Mouse (Mus musculus) liver, adult (tissue): ENCODE measurements around the gene Grin2b.

Source experiments
- GATA4 ChIP-seq: IDR thresholded peaks from 2 replicates; pipeline ENCODE4 v1.6.1; 2014; ENCODE audit warnings: mild to moderate bottlenecking, low read length; ENCODE audit not compliant: insufficient replicate concordance

Grin2b gene

GRCm38 (mm10) chr6:135993378-135993777, 179.9 kb downstream of the Grin2b start:
- no peak for TF ChIP-seq GATA4

GRCm38 (mm10) chr6:135976106-135976505, 197.2 kb downstream of the Grin2b start:
- TF ChIP-seq GATA4 = no peak

GRCm38 (mm10) chr6:135972481-135972880, 200.8 kb downstream of the Grin2b start:
- no peak for TF ChIP-seq GATA4

- TF ChIP-seq GATA4 = no peak
These were observed 201.8 kb downstream of the Grin2b start for GRCm38 (mm10) chr6:135971481-135971880.

GRCm38 (mm10) chr6:135970716-135971318, 202.5 kb downstream of the Grin2b start:
- no peak for TF ChIP-seq GATA4

GRCm38 (mm10) chr6:135961766-135962165, 211.5 kb downstream of the Grin2b start:
- no peak for TF ChIP-seq GATA4

GRCm38 (mm10) chr6:135959629-135960028, 213.7 kb downstream of the Grin2b start:
- TF ChIP-seq GATA4 = no peak

- TF ChIP-seq GATA4 = no peak
These were observed 221.6 kb downstream of the Grin2b start for GRCm38 (mm10) chr6:135951666-135952065.

GRCm38 (mm10) chr6:135945511-135945910, 227.8 kb downstream of the Grin2b start:
- TF ChIP-seq GATA4 = no peak

- no peak for TF ChIP-seq GATA4
These were observed 229.0 kb downstream of the Grin2b start for GRCm38 (mm10) chr6:135944358-135944757.

- TF ChIP-seq GATA4 = no peak
These were observed 230.1 kb downstream of the Grin2b start for GRCm38 (mm10) chr6:135943121-135943617.

GRCm38 (mm10) chr6:135932924-135933323, 240.4 kb downstream of the Grin2b start:
- TF ChIP-seq GATA4 = no peak

- TF ChIP-seq GATA4 = no peak
These were observed 240.9 kb downstream of the Grin2b start for GRCm38 (mm10) chr6:135932400-135932920.

- TF ChIP-seq GATA4 = no peak
These were observed 255.6 kb downstream of the Grin2b start for GRCm38 (mm10) chr6:135917676-135918075.

GRCm38 (mm10) chr6:135914608-135915007, 258.7 kb downstream of the Grin2b start:
- TF ChIP-seq GATA4 = no peak

GRCm38 (mm10) chr6:135912114-135912513, 261.2 kb downstream of the Grin2b start:
- TF ChIP-seq GATA4 = no peak

GRCm38 (mm10) chr6:135911131-135911530, 262.2 kb downstream of the Grin2b start:
- no peak for TF ChIP-seq GATA4
